Mouse (Mus musculus): ENCODE measurements around the gene St8sia4. TPM values are rescaled to one million over a fixed set of nuclear protein-coding genes. Genes with fewer than 3 reads are reported as not detected.

Gene St8sia4
- polyA plus RNA-seq, 1 experiment = 0.77 TPM

DNA sequence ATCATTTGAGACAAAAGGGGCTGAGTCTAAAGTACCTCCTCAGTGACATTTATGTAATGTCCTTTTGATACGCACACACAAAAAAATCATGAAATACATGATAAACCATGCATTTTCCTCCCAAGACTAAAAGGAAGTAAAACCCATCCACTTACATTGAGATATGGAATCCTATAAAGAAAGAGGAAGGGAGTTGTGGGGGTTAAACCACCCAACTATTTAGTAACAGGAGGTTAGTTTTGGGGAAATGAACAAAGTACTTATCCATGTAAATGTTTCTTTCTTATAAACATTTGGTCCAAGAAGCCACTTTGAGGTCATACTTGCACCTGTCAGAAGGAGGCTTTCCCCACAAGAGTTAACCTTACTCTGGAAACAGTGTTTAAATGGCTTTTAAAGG lies 69.3 kb downstream of the St8sia4 start:
- H3K27me3 ChIP-seq (replicated peaks; ENCODE audit: control insufficient read depth, insufficient read depth, low read length) = no peaks in the 10 kb centered on the region
- 97% methylated on average over 1 of the region's 1 CpGs for WGBS
- no peak overlapping the region for H3K4me3 ChIP-seq (ENCODE audit: insufficient read depth, low read depth, low read length)
- no peak for DNase-seq
- TF ChIP-seq POLR2A (IDR thresholded peaks at IDR 0.05; ENCODE audit: low read depth, low read length) (no peak), CTCF (conservative IDR thresholded peaks at IDR 0.05; ENCODE audit: insufficient read depth, insufficient read length, low read depth, low read length) (no peak)
- H3K36me3 ChIP-seq (ENCODE audit: control insufficient read depth, insufficient read depth, low read length) = no peaks in the 10 kb centered on the region
- H3K4me1 ChIP-seq (ENCODE audit: control insufficient read depth, insufficient read depth, low read length) = no peaks in the 10 kb centered on the region
- no peak overlapping the region for H3K27ac ChIP-seq (ENCODE audit: insufficient read depth, low read depth, low read length)

DNA sequence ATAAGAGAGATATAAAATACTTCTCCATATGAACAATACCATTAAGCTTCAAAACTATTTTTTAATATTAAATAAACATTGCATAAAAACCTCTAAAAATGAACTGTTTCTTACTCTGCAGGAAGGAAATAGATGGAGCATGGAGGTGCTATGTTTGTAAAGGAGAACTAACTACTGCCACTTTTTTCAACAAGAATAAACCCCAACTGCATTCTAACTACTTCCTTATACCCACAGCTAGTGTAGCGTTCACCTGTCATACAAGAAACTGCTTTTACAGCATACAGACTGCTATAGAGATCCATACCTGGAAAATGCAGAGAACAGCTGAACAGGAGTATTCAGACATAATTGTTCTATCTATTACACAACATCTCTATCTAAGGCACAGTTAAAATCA lies 70.5 kb downstream of the St8sia4 start:
- TF ChIP-seq CTCF (conservative IDR thresholded peaks at IDR 0.05; ENCODE audit: insufficient read depth, insufficient read length, low read depth, low read length) = no peak
- Histone ChIP-seq H3K27me3 (replicated peaks; ENCODE audit: control insufficient read depth, insufficient read depth, low read length) (no peaks in the 10 kb centered on the region), H3K4me3 (ENCODE audit: insufficient read depth, low read depth, low read length) (no peak overlapping the region), H3K36me3 (ENCODE audit: control insufficient read depth, insufficient read depth, low read length) (no peaks in the 10 kb centered on the region), H3K27ac (ENCODE audit: insufficient read depth, low read depth, low read length) (no peak overlapping the region), H3K4me1 (ENCODE audit: control insufficient read depth, insufficient read depth, low read length) (no peaks in the 10 kb centered on the region)
- 93% methylated on average over 1 of the region's 1 CpGs for WGBS
- DNase-seq = no peak

DNA sequence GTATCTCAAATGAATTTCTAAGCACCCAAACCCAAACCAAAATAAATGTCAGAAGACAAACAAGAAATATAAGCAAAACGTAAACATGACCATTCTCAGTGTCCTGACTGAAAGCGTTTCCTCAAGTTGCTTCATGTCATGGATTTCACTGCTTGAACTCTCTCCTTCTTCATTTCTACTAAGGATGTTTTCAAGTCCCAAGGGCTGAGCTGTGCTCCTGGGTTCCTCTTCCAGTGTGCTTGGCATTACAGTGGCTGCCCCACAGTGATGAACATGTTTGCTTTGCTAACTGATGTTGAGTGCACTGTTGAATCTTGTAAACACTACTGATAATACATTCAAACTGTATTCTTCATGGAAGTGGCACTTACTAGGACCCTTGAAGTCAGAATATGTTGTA lies 76.3 kb downstream of the St8sia4 start:
- 87% methylated on average over 2 of the region's 2 CpGs for WGBS
- Histone ChIP-seq H3K27me3 (replicated peaks; ENCODE audit: control insufficient read depth, insufficient read depth, low read length) (no peaks in the 10 kb centered on the region), H3K4me3 (ENCODE audit: insufficient read depth, low read depth, low read length) (no peak overlapping the region), H3K4me1 (ENCODE audit: control insufficient read depth, insufficient read depth, low read length) (no peaks in the 10 kb centered on the region), H3K27ac (ENCODE audit: insufficient read depth, low read depth, low read length) (no peak overlapping the region), H3K36me3 (ENCODE audit: control insufficient read depth, insufficient read depth, low read length) (no peaks in the 10 kb centered on the region)
- TF ChIP-seq POLR2A (IDR thresholded peaks at IDR 0.05; ENCODE audit: low read depth, low read length) (no peak), CTCF (conservative IDR thresholded peaks at IDR 0.05; ENCODE audit: insufficient read depth, insufficient read length, low read depth, low read length) (no peak)
- DNase-seq = no peak

DNA sequence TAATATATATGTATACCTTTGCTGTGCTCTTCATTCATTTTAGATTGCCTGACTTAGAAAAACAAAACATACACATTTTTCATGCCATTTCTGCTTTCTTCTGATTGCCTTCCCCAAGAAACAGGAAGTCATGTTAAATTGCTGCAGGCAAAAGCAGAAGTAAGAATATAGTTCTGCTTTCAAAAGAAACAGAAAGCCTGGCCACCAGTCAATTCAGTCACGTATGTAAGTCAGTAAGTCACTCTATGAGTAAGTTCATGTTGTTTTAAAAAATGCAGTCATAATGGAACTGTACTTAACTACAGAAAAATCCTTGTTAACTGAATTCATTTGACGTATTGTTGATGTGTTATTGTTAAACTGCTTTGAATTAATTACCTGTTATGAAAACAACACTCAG lies 77.3 kb downstream of the St8sia4 start:
- H3K27ac ChIP-seq (ENCODE audit: insufficient read depth, low read depth, low read length) = no peak overlapping the region
- peak; percentile 31 for DNase-seq
- H3K36me3 ChIP-seq (ENCODE audit: control insufficient read depth, insufficient read depth, low read length) = no peaks in the 10 kb centered on the region
- TF ChIP-seq CTCF (conservative IDR thresholded peaks at IDR 0.05; ENCODE audit: insufficient read depth, insufficient read length, low read depth, low read length) (no peak), POLR2A (IDR thresholded peaks at IDR 0.05; ENCODE audit: low read depth, low read length) (no peak)
- no peak overlapping the region for H3K4me3 ChIP-seq (ENCODE audit: insufficient read depth, low read depth, low read length)
- H3K4me1 ChIP-seq (ENCODE audit: control insufficient read depth, insufficient read depth, low read length) = no peaks in the 10 kb centered on the region
- H3K27me3 ChIP-seq (replicated peaks; ENCODE audit: control insufficient read depth, insufficient read depth, low read length) = no peaks in the 10 kb centered on the region
- 64% methylated on average over 2 of the region's 2 CpGs for WGBS

DNA sequence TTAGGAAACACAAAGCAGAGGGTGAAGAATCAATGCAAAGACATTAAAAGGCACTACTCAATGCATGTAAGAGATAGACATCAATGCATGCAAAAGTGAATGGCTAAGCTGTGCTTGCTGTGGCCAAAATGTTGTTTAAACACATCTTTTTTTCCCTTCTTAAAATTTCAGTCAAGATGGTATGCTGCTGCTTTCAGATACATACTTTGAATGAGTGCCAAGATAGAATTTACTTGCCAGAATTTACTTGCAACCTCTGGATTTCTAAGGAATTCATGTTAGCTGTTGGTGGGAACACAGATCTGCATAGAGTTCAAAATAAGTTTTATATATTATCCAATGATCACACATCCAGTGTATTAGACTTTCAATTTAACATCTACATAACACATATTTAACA lies 77.9 kb downstream of the St8sia4 start:
- Histone ChIP-seq H3K4me3 (ENCODE audit: insufficient read depth, low read depth, low read length) (no peak overlapping the region), H3K27ac (ENCODE audit: insufficient read depth, low read depth, low read length) (no peak overlapping the region), H3K36me3 (ENCODE audit: control insufficient read depth, insufficient read depth, low read length) (no peaks in the 10 kb centered on the region), H3K27me3 (replicated peaks; ENCODE audit: control insufficient read depth, insufficient read depth, low read length) (no peaks in the 10 kb centered on the region), H3K4me1 (ENCODE audit: control insufficient read depth, insufficient read depth, low read length) (no peaks in the 10 kb centered on the region)
- TF ChIP-seq CTCF (conservative IDR thresholded peaks at IDR 0.05; ENCODE audit: insufficient read depth, insufficient read length, low read depth, low read length) = no peak
- TF ChIP-seq POLR2A (IDR thresholded peaks at IDR 0.05; ENCODE audit: low read depth, low read length) = no peak
- DNase-seq = no peak

DNA sequence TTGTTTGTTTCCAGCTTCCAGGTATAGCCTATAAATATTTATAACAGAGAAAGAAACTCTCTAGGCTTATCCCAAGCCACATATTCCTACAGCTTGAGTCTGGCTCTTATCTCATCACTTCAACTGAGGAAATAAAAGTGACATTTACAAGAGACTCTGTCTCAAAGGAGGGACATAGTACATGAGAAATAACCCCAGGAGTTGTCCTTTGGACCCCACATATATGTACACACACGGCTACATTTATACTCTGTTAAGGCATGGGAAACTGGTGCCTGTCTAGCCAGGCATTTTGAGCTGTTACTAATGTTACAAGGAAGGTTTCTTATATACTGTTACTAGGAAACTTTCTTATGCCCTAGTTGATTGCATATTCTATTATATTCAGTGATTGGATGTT lies 84.1 kb downstream of the St8sia4 start:
- TF ChIP-seq POLR2A (IDR thresholded peaks at IDR 0.05; ENCODE audit: low read depth, low read length) (no peak), CTCF (conservative IDR thresholded peaks at IDR 0.05; ENCODE audit: insufficient read depth, insufficient read length, low read depth, low read length) (no peak)
- no peaks in the 10 kb centered on the region for H3K36me3 ChIP-seq (ENCODE audit: control insufficient read depth, insufficient read depth, low read length)
- H3K27me3 ChIP-seq (replicated peaks; ENCODE audit: control insufficient read depth, insufficient read depth, low read length) = no peaks in the 10 kb centered on the region
- WGBS = 69% methylated on average over 1 of the region's 1 CpGs
- no peak for DNase-seq
- no peaks in the 10 kb centered on the region for H3K4me1 ChIP-seq (ENCODE audit: control insufficient read depth, insufficient read depth, low read length)
- H3K27ac ChIP-seq (ENCODE audit: insufficient read depth, low read depth, low read length) = no peak overlapping the region
- no peak overlapping the region for H3K4me3 ChIP-seq (ENCODE audit: insufficient read depth, low read depth, low read length)

DNA sequence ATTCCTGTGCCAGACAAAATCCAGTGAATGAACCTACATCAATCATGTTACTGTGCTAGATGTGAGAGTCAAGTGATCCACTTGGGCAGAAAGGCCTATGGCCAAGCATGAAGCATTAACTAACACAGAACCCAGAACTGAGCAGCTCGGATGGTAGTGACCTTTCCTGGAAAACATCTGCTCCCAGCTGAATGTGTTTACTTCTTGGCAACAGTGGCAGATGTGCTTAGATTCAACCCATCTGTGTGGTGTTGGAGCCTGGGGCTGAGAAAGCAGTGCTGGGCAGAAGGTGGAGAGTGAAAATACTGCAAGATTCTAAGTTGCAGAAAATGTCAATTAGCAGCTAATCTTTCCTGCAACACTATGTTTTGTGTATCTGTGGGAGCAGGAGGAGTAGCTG lies 85.1 kb downstream of the St8sia4 start:
- H3K4me3 ChIP-seq (ENCODE audit: insufficient read depth, low read depth, low read length) = no peak overlapping the region
- H3K27ac ChIP-seq (ENCODE audit: insufficient read depth, low read depth, low read length) = no peak overlapping the region
- no peaks in the 10 kb centered on the region for H3K4me1 ChIP-seq (ENCODE audit: control insufficient read depth, insufficient read depth, low read length)
- no peak for DNase-seq
- no peaks in the 10 kb centered on the region for H3K27me3 ChIP-seq (replicated peaks; ENCODE audit: control insufficient read depth, insufficient read depth, low read length)
- 38% methylated on average over 1 of the region's 1 CpGs for WGBS
- H3K36me3 ChIP-seq (ENCODE audit: control insufficient read depth, insufficient read depth, low read length) = no peaks in the 10 kb centered on the region
- no peak for TF ChIP-seq CTCF (conservative IDR thresholded peaks at IDR 0.05; ENCODE audit: insufficient read depth, insufficient read length, low read depth, low read length)
- TF ChIP-seq POLR2A (IDR thresholded peaks at IDR 0.05; ENCODE audit: low read depth, low read length) = no peak

Data from kidney, adult 2 months (tissue).